Mouse (Mus musculus): ENCODE results near the gene Tex14. TPM values are rescaled to one million over a fixed set of nuclear protein-coding genes. Genes with fewer than 3 reads are reported as not detected.

The Tex14 gene
- total and polyA plus RNA-seq, 3 experiments = 0.42 TPM; not detected in 1

GRCm38 (mm10) chr11:87581933-87582710 lies 177.3 kb downstream of the Tex14 start:
- Histone ChIP-seq H3K4me3 (ENCODE audit: control insufficient read depth in 1 of 2, insufficient read depth in 1 of 2, low read depth in 2 of 2, low read length in 2 of 2) (no peak overlapping the region), H3K4me1 (ENCODE audit: control insufficient read depth in 1 of 2, insufficient read depth in 2 of 2, low read length in 2 of 2) (peaks cover 2 to 15% of the 10 kb centered on the region in 2 experiments; a peak in 3 of 4 replicates), H3K9ac (ENCODE audit: control insufficient read depth, low read depth, low read length, poor library complexity, severe bottlenecking) (no peak overlapping the region), H3K9me3 (replicated peaks; ENCODE audit: insufficient read depth, low read length) (no peaks in the 10 kb centered on the region), H3K27ac (ENCODE audit: control insufficient read depth, low read depth, low read length) (no peak overlapping the region), H3K27me3 (ENCODE audit: control insufficient read depth in 1 of 2, insufficient read depth in 2 of 2, low read length in 2 of 2) (no peaks in the 10 kb centered on the region; a peak in 2 of 4 replicates), H3K79me2 (ENCODE audit: control insufficient read depth, insufficient read depth, low read length, poor library complexity) (no peaks in the 10 kb centered on the region), H3K36me3 (ENCODE audit: control insufficient read depth in 1 of 2, insufficient read depth in 2 of 2, low read length in 2 of 2) (peaks cover 0 to 2% of the 10 kb centered on the region in 2 experiments; a peak in 1 of 4 replicates)
- TF ChIP-seq ELF1 (IDR thresholded peaks at IDR 0.05; ENCODE audit: low read depth, low read length) (no peak), POLR2AphosphoS5 (IDR thresholded peaks at IDR 0.05; ENCODE audit: borderline replicate concordance, low read depth, low read length) (no peak), ETS1 (IDR thresholded peaks at IDR 0.05; ENCODE audit: low read depth, low read length) (no peak), ZNF384 (IDR thresholded peaks at IDR 0.05; ENCODE audit: low read depth, low read length) (no peak), E2F4 (IDR thresholded peaks at IDR 0.05; ENCODE audit: borderline replicate concordance, low read depth, low read length) (no peak), USF1 (IDR thresholded peaks at IDR 0.05; ENCODE audit: low read depth, low read length) (no peak), MYB (IDR thresholded peaks at IDR 0.05; ENCODE audit: low read depth, low read length) (no peak), ZC3H11A (IDR thresholded peaks at IDR 0.05; ENCODE audit: low read depth, low read length) (no peak), POLR2A (IDR thresholded peaks at IDR 0.05; ENCODE audit: control insufficient read depth in 1 of 2, insufficient read depth in 1 of 2, low read depth in 1 of 2, low read length in 2 of 2, poor library complexity in 1 of 2) (no peak), MAFK (IDR thresholded peaks at IDR 0.05; ENCODE audit: borderline replicate concordance, low read depth, low read length) (no peak), GATA1 (IDR thresholded peaks at IDR 0.05; ENCODE audit: low read depth, low read length) (no peak), USF2 (IDR thresholded peaks at IDR 0.05; ENCODE audit: borderline replicate concordance in 1 of 2, insufficient read depth in 1 of 2, low read depth in 1 of 2, low read length in 2 of 2) (no peak), EP300 (IDR thresholded peaks at IDR 0.05; ENCODE audit: low read depth in 1 of 2, low read length in 2 of 2) (no peak), RAD21 (IDR thresholded peaks at IDR 0.05; ENCODE audit: low read depth, low read length) (no peak), SMC3 (IDR thresholded peaks at IDR 0.05; ENCODE audit: low read depth, low read length) (no peak), HCFC1 (IDR thresholded peaks at IDR 0.05; ENCODE audit: low read depth, low read length) (no peak), BHLHE40 (IDR thresholded peaks at IDR 0.05; ENCODE audit: borderline replicate concordance, low read depth, low read length) (no peak), SIN3A (IDR thresholded peaks at IDR 0.05; ENCODE audit: low read length) (no peak), MAX (IDR thresholded peaks at IDR 0.05; ENCODE audit: low read length) (no peak)
- DNase-seq (ENCODE audit: low read depth, low spot score) = no peak
